Mouse (Mus musculus): ENCODE results near the gene Nos1ap.
A peak's percentile ranks its signal among the peaks of the same experiment; 100 is the strongest.

Gene Nos1ap

DNA sequence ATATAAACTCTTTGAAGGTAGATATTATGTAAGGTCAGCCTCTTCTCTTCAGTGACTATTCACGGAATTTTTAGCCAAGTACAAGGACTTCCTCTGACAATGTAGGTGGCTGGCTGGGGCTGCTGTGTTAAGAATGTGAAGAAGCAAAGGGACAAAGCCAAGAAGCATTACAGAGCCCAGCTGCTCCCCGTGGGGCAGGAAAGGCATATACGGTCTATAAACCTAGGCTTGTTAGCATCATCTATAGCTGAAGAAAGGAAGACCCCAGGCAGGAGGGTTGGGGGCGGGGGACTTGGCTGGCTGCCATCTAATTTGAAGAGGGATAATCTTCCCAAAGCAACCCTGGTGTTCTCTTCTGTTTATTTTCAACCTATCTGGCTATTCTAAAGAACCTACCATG is 180.6 kb downstream of the Nos1ap start:
- no peak for DNase-seq

DNA sequence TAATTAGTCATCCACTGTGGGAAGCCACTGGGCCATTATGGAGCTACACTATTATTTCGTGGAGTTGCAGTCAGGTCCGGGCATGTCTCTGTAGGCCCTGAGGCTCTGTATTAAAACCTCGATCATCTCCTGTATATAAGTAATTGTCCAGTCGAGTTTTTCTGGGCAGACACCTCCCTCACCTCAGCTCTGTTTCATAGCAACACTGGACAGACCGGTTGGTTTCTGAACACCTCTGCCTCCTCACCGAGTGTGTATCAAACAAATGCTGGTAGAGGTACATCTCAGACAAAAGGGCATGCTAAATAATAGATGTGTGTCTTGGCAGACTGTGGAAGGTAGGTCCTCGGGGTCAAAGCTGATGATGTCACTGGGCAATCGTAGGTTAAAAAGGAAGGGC is 182.7 kb downstream of the Nos1ap start:
- no peak for DNase-seq

DNA sequence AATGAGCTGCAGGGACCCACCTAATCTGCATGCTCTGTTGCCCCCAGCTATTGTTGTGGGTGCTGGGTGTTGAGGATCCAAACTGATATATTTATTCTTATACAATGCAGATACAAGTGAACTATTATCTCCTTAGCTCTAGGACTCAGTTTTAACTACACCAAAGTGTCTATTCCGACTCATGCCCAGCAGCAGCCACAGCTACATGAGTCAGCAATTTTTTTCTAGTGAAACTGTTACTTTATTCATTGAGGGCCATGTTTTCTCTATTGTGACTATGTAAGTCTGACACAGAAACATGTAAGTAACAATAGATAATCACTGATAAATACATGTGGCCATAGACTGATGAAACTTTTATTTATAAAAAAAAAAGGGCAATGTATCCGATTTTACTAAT is 184.5 kb downstream of the Nos1ap start:
- DNase-seq = no peak

DNA sequence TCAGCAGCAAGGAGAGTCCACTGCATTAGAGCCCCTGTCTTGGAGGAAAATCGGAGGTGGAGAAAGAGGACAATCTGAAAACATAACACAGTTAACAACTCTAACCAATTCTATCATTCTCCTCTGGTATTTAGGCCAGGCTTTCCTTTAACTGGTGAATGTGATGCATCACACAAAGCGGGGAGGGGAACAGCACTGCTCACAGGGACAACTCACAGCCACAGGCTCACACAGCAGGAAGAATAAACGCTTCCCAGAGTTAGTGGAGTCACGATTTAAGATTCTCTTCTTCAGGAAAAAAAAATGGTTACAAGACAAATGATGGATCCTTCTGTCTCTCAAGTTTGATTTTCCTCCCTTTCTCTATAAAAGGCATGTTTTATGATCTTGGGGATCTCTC is 187.0 kb downstream of the Nos1ap start:
- no peak for DNase-seq

DNA sequence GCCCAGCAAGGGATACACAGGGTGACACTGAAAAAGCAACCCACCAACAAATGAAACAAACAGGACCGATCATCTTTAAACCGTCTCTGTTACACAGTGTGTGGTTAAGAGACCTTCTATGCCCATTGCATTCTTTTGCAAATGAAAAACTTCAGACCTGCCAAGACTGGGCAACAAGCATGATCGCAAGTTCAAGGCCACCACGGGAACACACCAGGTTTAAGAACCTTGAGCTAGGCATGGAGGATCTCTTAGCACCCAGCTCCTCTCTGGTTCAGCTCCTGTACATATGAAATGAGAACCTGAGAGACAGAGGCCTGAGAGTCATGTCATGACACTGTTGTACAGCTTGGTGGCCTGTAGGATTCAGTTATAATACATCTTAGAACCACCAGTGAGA is 190.8 kb downstream of the Nos1ap start:
- no peak for DNase-seq

DNA sequence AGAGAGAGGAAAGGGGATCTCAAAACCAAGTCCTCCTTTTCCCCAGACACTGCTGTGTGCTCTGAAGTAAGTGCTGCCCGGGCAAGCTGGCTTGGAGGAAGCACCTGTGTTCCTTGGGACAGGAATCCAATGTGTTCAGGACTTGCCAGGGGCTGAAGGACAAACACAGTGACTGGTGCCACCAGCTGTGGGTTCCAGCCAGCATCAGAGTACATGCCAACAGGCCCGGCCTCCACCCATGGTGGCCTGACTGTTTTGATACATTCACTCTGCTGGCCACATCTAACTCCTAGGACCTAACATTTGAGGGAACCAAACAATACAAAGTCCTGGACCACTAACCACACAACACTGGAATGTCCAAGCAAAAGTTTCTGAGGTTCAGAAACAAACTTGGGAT is 194.6 kb downstream of the Nos1ap start:
- DNase-seq = no peak

DNA sequence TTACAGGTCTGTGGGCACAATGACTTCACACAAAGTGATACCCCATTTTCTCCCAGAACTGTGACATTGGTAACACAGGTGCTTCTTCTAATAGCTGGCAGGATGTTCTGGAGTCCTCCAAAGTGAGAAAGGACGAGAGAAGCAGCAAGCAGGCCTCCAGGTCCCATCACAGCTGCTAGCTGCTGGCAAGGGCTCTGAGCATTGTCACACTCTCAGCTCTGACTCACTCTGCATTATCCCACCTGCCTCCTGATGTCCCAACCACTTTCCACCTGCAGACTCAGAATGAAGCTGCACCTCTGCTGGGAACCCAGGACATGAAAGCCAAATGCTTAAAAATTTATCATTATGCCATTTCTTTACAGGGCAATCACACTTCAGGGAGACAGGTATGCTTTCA is 195.0 kb downstream of the Nos1ap start:
- DNase-seq = no peak

DNA sequence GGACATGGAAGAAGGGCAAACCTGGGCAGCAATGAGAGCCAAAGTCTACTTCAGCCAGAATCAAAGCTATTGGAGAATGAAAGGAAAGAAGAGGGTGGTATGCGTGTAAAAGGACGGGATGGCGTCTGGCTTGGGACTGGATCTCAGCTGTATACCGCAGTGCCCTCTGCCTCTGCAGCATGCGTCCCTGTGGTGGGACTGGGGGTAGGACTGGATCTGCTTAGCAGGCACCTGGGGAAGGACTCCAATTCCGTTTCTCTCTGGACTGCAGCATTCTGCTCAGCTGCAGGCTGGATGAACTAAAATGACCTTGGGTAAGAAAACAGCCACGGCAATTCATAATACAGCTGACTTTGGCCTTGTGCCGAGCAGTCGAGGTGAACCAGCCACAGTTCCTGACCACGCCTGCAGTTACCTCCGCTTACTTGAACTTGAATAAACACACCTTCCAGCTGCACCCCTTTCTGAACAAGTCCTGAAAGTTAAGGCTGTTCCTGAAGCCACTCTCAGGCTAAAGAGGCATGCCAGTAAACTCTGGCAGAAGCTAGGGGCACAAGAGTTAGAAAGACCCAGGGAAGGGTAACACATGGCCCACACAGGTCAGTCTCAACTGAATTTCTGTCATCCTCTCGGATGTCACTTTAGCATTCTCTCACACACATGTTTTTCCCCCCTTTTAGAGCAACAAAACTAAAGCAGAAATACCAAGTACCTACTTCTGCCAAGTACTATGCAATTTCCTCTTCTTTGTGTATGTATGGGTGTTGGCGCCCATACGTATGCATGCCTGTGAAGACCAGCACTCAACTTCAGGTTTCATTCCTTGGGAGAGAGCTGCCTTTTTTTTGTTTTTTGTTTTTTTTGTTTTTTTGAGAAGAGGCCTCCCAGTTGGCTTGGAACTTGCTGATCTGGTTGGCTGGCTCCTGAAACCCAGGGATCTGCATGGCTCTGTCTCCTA is 196.6 kb downstream of the Nos1ap start:
- DNase-seq = no peak

DNA sequence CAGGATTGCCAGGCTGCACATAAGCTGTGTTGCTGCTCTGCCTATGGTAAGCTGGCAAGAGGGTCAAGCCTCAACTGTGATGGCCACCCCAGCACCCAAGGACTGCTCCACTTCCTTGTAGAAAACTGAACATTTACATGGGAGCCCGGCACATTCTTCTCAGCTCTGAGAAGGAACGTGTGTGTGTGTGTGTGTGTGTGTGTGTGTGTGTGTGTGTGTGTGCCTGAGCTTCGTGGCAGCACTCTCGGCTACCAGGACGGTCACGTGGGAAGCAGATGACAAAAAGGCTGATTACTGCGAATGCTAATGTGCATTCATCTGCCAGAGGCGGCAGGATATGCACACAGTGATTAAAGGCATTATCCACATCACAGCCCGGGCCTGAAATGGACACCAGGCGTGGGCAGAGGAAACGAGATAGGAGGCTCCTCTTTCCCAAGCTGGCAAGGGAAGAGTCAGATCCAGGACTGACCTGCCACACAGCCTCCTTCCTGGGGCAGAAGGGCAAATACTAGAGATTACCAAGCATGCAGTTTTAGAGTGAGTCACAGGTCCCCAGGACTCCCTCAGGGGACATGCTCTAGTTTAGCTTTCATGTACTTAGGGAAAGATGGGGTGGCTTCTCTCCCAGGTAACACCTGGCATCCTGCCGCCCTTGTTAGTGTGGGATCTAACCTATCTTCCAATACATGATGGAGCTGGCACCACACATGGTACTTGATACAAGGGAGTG is 202.3 kb downstream of the Nos1ap start:
- no peak for DNase-seq

DNA sequence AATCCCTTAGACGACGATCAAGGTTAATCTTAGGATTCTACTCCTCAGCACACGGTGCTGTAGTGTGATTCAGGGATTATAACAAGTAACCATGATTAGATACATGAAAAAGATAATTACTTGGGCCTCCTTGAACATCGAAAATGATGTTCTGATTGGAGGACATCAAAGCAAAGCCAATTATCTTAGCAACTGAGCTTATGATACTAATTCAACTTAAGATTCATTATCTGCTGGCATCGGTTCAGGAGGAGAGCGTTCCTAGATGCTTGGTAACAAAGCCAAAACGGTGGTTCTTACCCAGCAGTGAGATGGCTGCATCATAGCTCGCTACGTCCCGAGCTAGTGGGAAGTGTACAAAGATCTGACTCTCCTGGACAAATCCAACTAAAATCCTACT is 204.2 kb downstream of the Nos1ap start:
- DNase-seq = no peak

DNA sequence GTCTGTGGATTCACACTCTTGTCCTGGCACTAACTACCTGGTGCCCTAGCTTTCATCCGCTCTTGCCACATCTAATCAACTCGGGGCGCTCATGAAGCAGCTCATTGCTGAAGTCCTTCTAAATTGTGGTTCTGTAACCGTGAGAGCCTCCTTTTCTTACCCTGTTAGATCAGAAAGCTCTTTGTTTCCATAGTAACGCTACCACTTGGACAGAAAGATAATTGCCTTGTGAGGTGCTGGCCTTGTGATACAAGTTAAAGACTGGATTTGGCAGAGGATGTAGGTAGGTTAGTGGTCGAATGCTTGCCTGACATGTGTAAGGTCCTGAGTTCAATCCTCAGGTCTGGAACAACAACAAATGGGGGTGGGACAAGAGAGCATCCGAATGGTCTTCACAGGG is 206.1 kb downstream of the Nos1ap start:
- DNase-seq = no peak

DNA sequence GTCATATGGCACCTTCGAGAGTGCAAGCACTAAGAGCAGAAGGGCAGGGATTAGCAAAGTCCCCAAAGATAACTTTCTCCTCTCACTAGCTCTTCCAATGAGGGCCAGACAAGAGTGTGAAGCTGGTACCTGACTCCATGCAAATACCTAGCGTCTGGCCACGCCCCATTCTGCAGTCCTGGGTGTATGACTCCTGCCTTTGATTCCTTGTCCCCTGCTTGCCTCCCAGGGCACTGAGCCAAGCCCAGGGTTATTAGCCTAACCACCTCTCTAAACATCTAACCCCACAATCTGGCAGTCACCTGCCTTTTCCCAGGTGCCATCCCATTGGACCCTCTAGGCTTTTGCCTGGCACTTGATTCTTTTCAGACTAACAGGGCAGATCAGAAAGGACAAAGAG is 208.2 kb downstream of the Nos1ap start:
- no peak for DNase-seq

DNA sequence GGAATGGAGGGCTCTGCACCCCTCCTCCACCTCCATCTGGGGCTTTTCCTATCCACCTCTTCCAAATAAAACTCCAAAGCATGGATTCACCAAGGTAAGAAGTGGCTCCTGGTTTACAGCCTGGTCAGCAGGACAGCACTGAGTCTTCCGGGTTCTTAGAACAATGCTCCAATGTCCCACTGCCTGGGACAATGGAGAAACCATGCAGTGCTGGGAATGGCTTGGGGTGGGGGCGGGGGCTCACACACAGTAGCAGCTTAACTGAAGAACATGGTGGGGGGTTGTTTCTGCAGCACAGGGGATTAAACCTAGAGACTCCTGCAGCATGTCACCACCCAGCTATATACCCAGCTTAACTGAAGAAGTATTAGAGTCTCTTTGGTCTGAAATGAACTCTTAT is 209.2 kb downstream of the Nos1ap start:
- DNase-seq = no peak

DNA sequence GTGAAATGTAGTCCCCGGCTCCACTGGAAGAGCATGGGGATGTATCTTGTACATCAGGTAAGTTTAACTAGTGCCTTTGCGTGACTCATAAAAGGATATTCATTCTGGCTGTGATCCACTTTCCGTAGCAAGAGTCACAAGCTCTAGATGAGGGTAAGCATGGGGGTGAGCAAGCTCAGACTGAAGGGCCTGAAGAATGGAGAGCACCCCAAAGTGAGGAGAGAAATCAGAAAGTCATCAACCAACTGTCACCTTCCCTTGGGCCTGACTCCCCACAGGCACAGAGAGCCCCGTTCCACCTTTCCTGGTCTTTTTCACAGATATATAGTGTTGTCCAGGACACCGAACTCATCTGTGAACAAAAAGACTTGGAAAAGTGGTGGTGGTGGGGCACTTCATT is 213.9 kb downstream of the Nos1ap start:
- DNase-seq = no peak

DNA sequence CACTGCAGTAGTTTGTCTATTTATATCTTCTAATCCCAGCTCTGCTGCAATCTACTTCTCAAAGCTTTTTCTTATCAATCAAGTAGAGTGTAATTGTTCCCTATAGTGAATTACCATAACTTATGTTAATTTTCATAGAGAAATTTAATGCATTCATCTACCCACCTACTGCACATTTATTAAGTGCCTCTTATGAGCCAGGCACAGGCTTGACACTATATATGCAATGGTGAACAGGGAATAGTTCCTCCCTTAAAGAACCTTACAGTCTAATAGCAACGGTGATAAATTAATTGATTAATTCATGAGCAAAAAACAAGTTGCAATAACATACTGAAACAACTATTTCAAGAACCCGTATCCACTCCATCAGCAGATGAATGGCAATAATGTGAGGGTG is 215.9 kb downstream of the Nos1ap start:
- no peak for DNase-seq

DNA sequence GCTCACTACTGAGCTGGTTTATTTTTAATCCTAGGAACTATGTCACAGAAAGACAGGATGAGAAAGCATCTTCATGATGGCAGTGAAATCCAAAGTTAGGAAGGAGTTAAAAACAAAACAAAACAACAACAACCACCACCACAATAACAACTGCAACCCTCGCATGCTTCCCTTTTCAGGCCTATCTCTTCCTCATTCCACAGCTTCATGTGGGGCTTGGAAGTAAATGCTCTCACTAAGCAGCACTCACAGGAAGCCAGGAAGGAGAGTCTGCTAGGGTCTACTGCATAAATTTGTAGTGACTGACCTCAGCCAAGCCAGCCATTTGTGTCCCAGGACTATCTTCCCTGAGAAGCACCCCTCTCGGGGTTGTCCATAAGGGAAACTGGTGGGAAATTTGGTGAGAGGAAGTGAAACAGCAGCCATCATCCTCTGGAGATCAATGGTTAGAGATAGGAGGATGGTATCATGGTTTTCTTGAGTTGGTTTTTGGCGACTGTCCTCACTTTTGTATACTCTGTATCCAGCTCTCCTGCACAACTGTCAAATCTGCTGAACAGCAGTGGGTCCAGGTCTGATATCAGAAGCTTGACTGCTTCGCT is 218.4 kb downstream of the Nos1ap start:
- DNase-seq = no peak

DNA sequence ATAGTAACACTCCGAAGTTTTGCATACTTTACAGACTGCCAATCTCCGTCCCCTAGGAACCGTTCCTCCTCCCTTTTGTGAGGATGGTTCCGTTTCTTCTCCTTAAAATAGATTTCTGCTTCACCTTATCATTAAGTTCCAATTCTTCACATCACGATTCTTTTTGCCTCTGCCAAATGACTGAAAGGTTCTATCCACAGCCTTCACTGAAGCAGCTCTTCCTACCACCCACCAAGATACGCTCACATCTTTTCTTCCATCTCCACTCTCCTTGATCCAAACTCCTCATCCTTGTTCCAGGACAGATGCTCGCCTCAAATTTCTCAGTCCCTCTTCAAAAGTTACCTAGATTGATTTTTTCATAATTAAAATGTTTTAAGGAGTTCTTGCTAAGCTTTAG is 220.8 kb downstream of the Nos1ap start:
- no peak for DNase-seq

DNA sequence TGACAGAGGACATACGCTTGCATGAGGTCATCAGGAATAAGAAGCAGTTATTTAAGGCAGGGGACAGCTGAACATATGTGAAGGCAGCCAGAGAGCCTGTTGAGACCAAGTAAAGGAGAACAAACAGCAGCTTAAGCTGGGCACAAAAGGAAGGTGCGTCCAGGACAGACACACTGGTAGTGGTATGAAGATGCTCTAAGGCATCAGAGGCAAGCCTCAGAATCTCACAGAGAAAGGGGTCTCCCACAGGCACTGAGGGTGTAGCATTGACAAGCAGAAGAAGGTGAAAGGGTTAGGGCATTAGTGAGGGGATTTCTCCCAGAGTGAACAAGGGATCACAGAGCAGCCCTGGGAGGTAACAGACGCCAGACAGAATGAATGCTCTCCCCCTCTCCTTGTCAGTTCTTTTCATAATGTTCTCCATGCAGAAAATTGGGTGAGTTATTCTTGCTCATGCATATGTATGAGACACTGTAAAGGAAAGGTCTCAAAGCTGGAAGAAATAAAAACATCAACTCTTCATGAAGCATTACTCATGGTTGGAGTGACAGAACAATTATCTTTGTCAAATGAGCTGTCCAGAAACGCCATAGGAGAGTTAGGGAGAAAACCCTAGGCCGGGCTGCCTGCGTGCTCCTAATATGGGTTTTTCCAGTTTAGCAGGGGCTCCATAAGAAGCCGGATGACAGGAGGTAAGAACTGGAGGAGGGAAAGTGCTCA is 222.5 kb downstream of the Nos1ap start:
- no peak for DNase-seq

DNA sequence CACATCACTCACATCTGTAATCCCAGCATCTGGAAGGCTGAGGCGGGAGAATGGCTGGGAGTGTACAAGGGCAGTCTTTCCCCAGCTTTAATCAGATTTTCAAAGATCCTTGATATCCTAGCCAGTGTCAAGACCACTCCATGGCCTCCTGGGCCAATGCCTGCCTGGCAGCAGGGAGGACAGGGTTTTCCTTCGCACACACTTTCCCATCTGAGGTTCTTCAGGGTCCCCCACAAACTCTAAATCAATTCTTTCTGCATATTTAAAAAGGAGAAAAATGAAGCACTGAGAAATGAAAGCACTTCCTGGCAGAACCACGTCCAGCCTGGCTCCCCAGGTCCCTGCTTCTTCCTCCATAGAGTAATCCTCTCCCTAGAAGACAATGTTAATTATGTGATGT is 225.9 kb downstream of the Nos1ap start:
- no peak for DNase-seq

DNA sequence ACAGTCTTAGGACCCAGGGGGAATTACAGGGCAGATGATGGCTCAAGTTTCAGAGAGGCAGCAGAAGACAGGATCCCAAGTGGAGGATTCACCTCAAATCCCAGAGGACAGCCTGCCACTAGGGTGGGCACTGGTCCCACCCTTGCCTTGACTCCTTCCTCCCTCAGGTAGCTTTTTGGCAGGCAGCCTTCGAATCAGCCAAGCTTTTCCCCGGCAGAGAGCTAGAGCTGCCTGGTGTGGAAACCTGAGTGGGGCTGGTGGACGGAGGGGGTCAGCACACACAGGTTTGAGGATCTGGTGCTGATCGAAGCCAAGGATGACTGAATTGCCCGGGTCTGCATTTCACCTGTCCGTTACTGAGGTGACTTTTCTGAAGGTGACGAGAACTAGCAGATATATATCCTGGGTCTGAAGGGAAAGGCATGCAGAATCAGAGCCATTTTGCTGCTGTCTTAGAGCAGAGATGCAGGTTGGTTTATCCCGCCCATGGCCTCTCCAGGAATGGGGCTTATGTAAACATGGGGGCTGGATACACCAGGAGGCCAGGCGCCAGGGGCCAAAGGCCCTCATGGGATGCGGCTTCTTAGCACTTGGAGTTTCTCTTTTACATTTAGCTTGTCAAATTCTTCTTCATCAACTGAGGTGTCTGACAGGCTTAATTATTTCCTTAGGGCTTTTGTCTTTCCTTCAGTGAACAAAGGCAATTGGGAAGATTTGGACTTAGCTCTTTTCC is 229.3 kb downstream of the Nos1ap start:
- DNase-seq = no peak

DNA sequence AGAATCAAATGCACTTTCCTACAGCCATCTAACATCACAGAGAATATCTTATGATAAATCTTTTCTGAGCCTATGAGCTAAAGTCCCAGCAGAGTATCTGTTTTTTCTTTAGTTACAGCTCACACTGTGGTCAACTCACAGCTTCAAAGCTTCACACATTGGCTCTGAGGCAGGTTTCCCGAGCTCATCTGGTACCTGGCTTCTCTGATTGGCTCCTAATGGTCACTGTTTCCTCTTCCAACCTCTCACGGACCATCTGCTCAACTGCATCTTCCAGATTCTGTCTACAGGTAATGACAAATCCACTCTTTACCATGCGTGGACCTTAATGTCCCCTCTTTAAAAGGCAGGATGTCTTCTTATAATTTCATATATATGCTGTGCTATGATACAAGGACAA is 236.3 kb downstream of the Nos1ap start:
- DNase-seq = peak; percentile 26

DNA sequence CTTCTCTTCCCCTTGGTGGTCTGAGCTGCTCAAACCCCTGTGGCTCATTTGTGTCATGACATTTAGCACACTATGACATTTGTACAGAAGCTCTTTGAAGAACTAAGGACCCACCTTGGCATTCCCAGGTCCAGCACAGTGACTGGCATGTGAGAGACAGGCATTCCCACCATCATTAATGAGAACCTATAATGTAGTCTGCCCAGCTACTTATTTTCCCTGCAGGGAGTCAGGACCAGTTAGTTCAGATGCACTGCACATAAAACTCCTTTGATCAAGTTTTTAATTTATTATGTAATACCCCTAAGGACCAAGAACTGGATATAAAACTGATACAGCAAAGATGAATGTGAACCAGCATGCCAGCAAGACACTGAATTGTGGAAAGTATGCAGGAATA is 238.6 kb downstream of the Nos1ap start:
- DNase-seq = no peak

DNA sequence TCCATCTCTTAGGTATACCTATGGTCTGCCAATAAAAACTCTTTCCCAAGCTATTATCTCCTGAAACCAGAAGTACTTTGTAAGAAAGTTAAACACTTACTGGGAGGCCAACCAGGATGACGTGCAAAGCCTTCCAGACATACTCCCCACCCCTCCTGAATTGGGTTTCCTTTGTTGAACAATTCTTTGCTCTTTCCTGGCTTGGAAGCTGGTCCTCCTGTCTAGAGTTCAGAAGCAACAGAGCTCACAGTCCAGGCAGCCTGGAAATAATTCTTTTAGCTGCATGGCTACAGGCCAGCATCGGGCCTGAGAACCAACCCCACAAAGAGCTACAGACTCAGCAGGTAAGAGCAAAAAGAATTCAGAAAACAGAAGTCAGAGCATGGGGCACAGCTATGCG is 243.4 kb downstream of the Nos1ap start:
- DNase-seq = no peak

All from cerebellum, adult 9-10 months (tissue).